Mouse (Mus musculus): ENCODE data around the gene Nav3. TPM values are rescaled to one million over a fixed set of nuclear protein-coding genes. Genes with fewer than 3 reads are reported as not detected.
"Not testable (repeated sequence)": the region's sequence is repeated elsewhere in the genome, so short reads cannot be mapped to it uniquely, and the experiment has no call there.

Nav3 gene
- polyA plus RNA-seq, 1 experiment from 2014 or later, result 0.85 TPM

DNA sequence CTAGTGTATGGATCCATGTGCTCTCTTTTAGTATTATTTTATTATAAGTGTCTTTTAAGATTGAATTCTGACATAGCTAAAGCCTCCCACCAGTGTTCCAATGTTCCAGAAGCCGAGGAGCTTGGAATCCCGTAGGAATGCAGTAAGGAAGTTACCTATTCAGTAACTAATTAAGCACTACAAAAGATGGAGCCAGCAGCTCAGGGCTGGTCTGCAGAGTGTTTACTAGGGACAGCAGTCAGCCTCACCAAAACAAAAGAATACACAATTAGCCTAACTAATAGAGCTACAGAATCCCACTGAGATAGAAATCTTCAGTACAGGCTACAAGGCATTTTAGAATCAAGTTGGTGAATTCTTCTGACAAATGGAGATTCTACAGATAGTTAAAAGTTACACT, 431.1 kb downstream of the Nav3 start:
- WGBS, result 69% methylated on average over 2 of the region's 2 CpGs

DNA sequence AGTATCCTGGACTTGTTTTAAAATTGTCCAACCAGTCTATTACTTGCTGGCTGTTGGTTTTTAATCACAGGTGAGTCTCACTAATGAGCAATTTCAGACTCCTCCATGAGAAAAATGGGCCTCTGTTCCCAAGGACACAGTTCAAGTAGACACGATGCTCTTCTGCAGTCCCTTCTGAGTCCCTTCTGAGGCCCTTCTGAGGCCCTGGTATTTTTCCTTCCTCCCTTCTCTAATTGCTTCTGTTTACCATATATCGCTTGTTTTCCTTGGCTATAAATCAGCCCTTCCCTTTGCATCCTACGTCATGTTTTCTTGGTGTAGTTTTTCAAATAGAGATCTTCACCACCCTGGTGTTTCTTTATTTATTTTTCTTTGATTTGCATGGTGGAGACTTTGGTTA, 433.9 kb downstream of the Nav3 start:
- H3K27ac ChIP-seq (ENCODE audit: low read depth, low read length), result no peak overlapping the region
- H3K27me3 ChIP-seq (replicated peaks; ENCODE audit: control insufficient read depth, insufficient read depth, low read length), result no peaks in the 10 kb centered on the region
- H3K4me1 ChIP-seq (replicated peaks; ENCODE audit: control insufficient read depth, insufficient read depth, low read length), result no peaks in the 10 kb centered on the region
- H3K9me3 ChIP-seq (ENCODE audit: control insufficient read depth, low read length), result no peaks in the 10 kb centered on the region
- H3K9ac ChIP-seq (ENCODE audit: low read depth, low read length), result no peak overlapping the region
- H3K4me2 ChIP-seq, result no peak overlapping the region
- H3K4me3 ChIP-seq (ENCODE audit: low read depth, low read length), result no peak overlapping the region
- ATAC-seq (replicated peaks; ENCODE audit: low FRiP score), result no peak
- no peak for DNase-seq (ENCODE audit: low spot score)
- WGBS, result 77% methylated on average over 3 of the region's 3 CpGs
- no peaks in the 10 kb centered on the region for H3K36me3 ChIP-seq (ENCODE audit: control insufficient read depth, insufficient read depth, low read length)

More for the DNA sequence above, 431.1 kb downstream of the Nav3 start:
- H3K27me3 ChIP-seq (replicated peaks; ENCODE audit: control insufficient read depth, insufficient read depth, low read length); H3K9me3 ChIP-seq (ENCODE audit: control insufficient read depth, low read length); H3K4me1 ChIP-seq (replicated peaks; ENCODE audit: control insufficient read depth, insufficient read depth, low read length); H3K4me3 ChIP-seq (ENCODE audit: low read depth, low read length); H3K27ac ChIP-seq (ENCODE audit: low read depth, low read length); DNase-seq (ENCODE audit: low spot score); ATAC-seq (replicated peaks; ENCODE audit: low FRiP score); H3K36me3 ChIP-seq (ENCODE audit: control insufficient read depth, insufficient read depth, low read length); H3K4me2 ChIP-seq; H3K9ac ChIP-seq (ENCODE audit: low read depth, low read length): not testable (repeated sequence)

DNA sequence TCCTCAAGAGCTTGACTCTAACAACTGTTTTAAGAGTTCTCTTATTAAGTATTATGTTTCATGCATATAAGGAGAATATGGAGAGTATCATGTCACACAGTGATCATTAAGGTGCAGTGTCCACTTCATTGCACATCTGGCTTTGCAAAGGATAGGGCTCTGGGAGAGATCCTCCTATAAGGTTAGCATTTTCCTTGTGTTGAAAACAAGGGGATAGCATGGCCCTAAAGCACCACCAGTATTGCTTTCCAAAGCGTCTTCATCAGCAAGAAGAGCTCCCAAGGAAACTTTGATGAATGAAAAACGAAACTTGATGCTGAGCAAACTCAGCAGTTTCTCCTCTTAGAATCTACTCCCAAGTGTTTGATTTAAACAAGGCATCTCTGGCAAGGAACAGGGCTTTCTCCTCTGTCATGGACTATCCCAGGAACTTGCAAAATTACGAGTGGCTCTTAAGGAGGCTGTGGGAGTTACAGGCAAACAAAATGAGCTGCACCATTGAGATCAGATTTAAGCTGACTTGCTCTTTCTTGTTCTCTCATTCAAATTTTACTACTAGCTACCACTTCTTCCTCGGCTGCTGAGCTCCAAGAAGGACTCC, 436.6 kb downstream of the Nav3 start:
- no peak overlapping the region for H3K27ac ChIP-seq (ENCODE audit: low read depth, low read length)

DNA sequence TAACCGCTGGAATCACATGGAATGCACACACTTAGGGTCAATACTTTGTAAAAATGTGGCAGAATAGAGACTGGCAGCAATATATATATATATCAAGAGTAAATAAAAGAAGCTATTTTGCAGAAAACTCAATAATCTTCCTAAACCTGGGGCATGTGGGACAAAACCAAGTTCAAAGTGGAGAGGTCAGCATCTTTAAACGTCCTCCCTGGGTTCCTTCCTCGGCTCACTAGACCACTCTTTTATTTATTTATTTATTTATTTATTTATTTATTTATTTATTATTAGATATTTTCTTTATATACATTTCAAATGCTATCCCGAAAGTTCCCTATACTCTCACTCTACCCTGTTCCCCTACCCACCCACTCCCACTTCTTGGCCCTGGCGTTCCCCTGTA, 454.7 kb downstream of the Nav3 start:
- not testable (repeated sequence) for DNase-seq (ENCODE audit: low spot score); H3K36me3 ChIP-seq (ENCODE audit: control insufficient read depth, insufficient read depth, low read length); H3K9ac ChIP-seq (ENCODE audit: low read depth, low read length); H3K9me3 ChIP-seq (ENCODE audit: control insufficient read depth, low read length); H3K4me1 ChIP-seq (replicated peaks; ENCODE audit: control insufficient read depth, insufficient read depth, low read length); H3K4me2 ChIP-seq; H3K27me3 ChIP-seq (replicated peaks; ENCODE audit: control insufficient read depth, insufficient read depth, low read length); ATAC-seq (replicated peaks; ENCODE audit: low FRiP score); H3K27ac ChIP-seq (ENCODE audit: low read depth, low read length); H3K4me3 ChIP-seq (ENCODE audit: low read depth, low read length)
- 79% methylated on average over 5 of the region's 5 CpGs for WGBS

More for the DNA sequence above, 436.6 kb downstream of the Nav3 start:
- H3K4me1 ChIP-seq (replicated peaks; ENCODE audit: control insufficient read depth, insufficient read depth, low read length), result no peaks in the 10 kb centered on the region
- H3K27me3 ChIP-seq (replicated peaks; ENCODE audit: control insufficient read depth, insufficient read depth, low read length), result no peaks in the 10 kb centered on the region
- 60% methylated on average over 4 of the region's 4 CpGs for WGBS
- DNase-seq (ENCODE audit: low spot score) (no peak), ATAC-seq (replicated peaks; ENCODE audit: low FRiP score) (no peak)
- no peak overlapping the region for H3K9ac ChIP-seq (ENCODE audit: low read depth, low read length)
- H3K36me3 ChIP-seq (ENCODE audit: control insufficient read depth, insufficient read depth, low read length), result no peaks in the 10 kb centered on the region
- no peak overlapping the region for H3K4me2 ChIP-seq
- H3K4me3 ChIP-seq (ENCODE audit: low read depth, low read length), result no peak overlapping the region
- H3K9me3 ChIP-seq (ENCODE audit: control insufficient read depth, low read length), result no peaks in the 10 kb centered on the region

DNA sequence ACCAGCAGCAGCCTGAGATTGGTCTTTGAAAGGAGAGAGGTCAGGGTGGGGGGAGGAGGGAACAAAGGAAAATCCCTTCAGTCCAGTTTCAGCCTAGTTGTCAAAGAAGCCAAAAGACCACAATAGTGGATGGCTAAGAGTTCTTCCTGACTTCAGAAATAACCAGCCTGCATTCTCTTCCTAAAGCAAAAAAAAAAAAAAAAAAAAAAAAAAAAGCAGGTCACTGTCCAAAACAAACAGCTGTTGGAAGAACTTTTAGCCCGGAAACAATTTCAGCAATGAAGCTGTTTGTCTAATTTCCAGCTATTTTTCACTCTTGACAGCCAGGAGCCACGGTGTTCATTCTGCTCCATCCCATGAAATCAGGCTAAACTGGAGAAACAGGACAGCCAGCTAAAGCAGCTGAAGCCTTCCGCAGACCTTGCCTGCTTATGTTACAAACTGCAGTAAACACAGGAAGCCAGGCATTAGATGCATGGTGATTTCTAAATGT, 455.2 kb downstream of the Nav3 start:
- Histone ChIP-seq H3K27ac (ENCODE audit: low read depth, low read length) (no peak overlapping the region), H3K4me2 (no peak overlapping the region), H3K9ac (ENCODE audit: low read depth, low read length) (no peak overlapping the region), H3K4me1 (replicated peaks; ENCODE audit: control insufficient read depth, insufficient read depth, low read length) (no peaks in the 10 kb centered on the region), H3K27me3 (replicated peaks; ENCODE audit: control insufficient read depth, insufficient read depth, low read length) (no peaks in the 10 kb centered on the region), H3K36me3 (ENCODE audit: control insufficient read depth, insufficient read depth, low read length) (no peaks in the 10 kb centered on the region), H3K9me3 (ENCODE audit: control insufficient read depth, low read length) (no peaks in the 10 kb centered on the region), H3K4me3 (ENCODE audit: low read depth, low read length) (no peak overlapping the region)
- DNase-seq (ENCODE audit: low spot score) (no peak), ATAC-seq (replicated peaks; ENCODE audit: low FRiP score) (no peak)
- 47% methylated on average over 3 of the region's 3 CpGs for WGBS

DNA sequence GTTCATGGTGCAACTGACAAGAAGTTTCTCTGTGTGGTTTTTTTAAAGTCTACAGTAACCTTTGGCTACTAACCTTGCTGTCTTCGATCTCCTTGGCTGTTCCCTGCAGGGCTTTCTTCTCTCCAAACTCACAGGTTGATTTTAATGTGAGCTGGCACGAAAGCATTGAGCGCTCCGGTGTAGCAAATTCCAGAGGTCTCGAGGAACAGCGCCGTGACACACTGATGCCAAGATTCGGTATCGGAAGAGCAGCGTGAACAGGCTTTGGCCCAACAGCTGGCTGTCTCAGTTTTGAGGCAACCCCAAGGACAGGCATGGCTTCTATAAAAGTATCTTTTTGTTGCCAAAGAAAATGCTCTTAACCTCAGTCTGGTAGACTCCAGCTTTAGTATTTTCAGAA, 456.1 kb downstream of the Nav3 start:
- Histone ChIP-seq H3K9me3 (ENCODE audit: control insufficient read depth, low read length) (no peaks in the 10 kb centered on the region), H3K4me3 (ENCODE audit: low read depth, low read length) (no peak overlapping the region), H3K36me3 (ENCODE audit: control insufficient read depth, insufficient read depth, low read length) (no peaks in the 10 kb centered on the region), H3K9ac (ENCODE audit: low read depth, low read length) (no peak overlapping the region), H3K27ac (ENCODE audit: low read depth, low read length) (no peak overlapping the region), H3K4me2 (no peak overlapping the region), H3K4me1 (replicated peaks; ENCODE audit: control insufficient read depth, insufficient read depth, low read length) (no peaks in the 10 kb centered on the region), H3K27me3 (replicated peaks; ENCODE audit: control insufficient read depth, insufficient read depth, low read length) (no peaks in the 10 kb centered on the region)
- WGBS, result 81% methylated on average over 10 of the region's 10 CpGs
- DNase-seq (ENCODE audit: low spot score), result no peak
- no peak for ATAC-seq (replicated peaks; ENCODE audit: low FRiP score)

DNA sequence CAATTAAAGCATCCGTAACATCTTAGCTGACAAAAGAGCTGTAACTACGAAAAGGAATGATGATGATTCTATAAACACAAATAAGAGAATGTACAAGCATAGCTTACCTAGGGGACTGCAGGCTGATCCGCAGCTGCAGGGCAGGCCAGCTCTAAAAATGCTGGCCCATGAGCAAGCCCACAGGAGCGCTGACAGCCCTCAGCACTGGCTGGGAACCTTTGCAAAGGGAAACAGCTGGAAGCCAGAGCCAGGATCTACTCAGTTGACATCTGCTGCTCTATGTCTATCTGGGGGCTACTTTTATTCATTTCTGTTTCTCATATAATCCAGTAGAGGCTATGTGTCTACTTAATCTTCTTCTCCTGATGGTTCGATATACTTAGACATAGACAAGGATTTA, 461.7 kb downstream of the Nav3 start:
- Histone ChIP-seq H3K36me3 (ENCODE audit: control insufficient read depth, insufficient read depth, low read length) (no peaks in the 10 kb centered on the region), H3K4me1 (replicated peaks; ENCODE audit: control insufficient read depth, insufficient read depth, low read length) (no peaks in the 10 kb centered on the region), H3K27ac (ENCODE audit: low read depth, low read length) (no peak overlapping the region), H3K9ac (ENCODE audit: low read depth, low read length) (no peak overlapping the region), H3K27me3 (replicated peaks; ENCODE audit: control insufficient read depth, insufficient read depth, low read length) (no peaks in the 10 kb centered on the region), H3K9me3 (ENCODE audit: control insufficient read depth, low read length) (no peaks in the 10 kb centered on the region), H3K4me3 (ENCODE audit: low read depth, low read length) (no peak overlapping the region), H3K4me2 (no peak overlapping the region)
- ATAC-seq (replicated peaks; ENCODE audit: low FRiP score) (no peak), DNase-seq (ENCODE audit: low spot score) (no peak)
- 83% methylated on average over 5 of the region's 5 CpGs for WGBS

DNA sequence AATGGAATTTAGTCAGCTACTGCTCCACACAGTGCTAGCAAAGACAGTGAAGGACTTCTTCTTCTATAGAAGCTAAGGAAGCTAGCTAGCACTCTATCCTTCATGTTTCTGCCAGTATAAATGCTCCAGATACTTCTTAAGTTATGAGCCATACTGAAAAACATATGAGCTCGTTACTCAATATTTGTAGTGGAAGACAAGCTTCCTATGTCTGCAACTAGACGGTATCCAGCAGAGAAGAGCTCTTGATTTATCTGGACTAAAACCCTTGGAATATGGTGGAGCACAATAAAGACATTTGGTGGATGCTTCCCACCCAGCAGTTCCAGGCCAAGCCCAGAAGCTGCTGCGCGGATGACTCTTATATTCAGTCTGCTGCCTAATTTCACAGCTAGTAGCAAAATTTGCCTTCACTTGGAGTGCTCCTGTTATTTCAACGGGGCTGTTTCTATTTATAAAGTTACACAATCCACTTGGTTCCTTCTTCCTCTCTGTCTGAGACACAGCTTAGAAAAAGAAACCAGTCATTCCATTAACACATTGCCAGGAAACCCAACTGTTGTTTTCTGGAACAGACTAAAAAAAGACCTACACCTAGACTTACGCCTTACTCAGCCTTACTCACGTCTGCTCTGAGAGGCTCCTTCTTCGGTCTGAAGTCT, 470.0 kb downstream of the Nav3 start:
- H3K27ac ChIP-seq (ENCODE audit: low read depth, low read length), result no peak overlapping the region
- no peak for DNase-seq (ENCODE audit: low spot score)

DNA sequence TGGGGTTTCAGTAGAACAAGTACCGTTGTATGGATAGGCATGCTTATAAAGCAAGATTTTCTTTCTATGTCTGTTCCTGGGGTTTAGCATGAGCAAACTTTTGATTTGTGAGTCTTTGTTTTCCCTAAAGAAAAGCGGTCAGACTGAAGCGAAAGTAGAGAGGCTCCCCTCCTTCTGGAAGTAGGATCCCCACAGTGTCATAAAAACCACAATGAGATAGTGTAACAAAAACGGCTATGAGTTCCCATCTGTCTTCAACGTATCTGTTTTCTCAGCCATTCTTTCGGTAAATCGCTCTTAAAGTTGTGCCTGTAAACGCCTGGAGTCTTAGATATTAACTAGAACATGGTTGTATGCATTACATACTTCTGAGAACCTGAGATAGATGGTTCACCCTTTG, 479.7 kb downstream of the Nav3 start:
- Histone ChIP-seq H3K4me1 (replicated peaks; ENCODE audit: control insufficient read depth, insufficient read depth, low read length) (no peaks in the 10 kb centered on the region), H3K27ac (ENCODE audit: low read depth, low read length) (no peak overlapping the region), H3K36me3 (ENCODE audit: control insufficient read depth, insufficient read depth, low read length) (no peaks in the 10 kb centered on the region), H3K27me3 (replicated peaks; ENCODE audit: control insufficient read depth, insufficient read depth, low read length) (no peaks in the 10 kb centered on the region), H3K9ac (ENCODE audit: low read depth, low read length) (no peak overlapping the region), H3K9me3 (ENCODE audit: control insufficient read depth, low read length) (no peaks in the 10 kb centered on the region), H3K4me2 (no peak overlapping the region), H3K4me3 (ENCODE audit: low read depth, low read length) (no peak overlapping the region)
- DNase-seq (ENCODE audit: low spot score) (no peak), ATAC-seq (replicated peaks; ENCODE audit: low FRiP score) (no peak)
- WGBS, result 84% methylated on average over 8 of the region's 8 CpGs

More for the DNA sequence above, 470.0 kb downstream of the Nav3 start:
- 66% methylated on average over 8 of the region's 8 CpGs for WGBS
- no peaks in the 10 kb centered on the region for H3K27me3 ChIP-seq (replicated peaks; ENCODE audit: control insufficient read depth, insufficient read depth, low read length)
- no peaks in the 10 kb centered on the region for H3K36me3 ChIP-seq (ENCODE audit: control insufficient read depth, insufficient read depth, low read length)
- no peak overlapping the region; the same call in 1 of the 2 replicates for H3K4me2 ChIP-seq
- no peak for ATAC-seq (replicated peaks; ENCODE audit: low FRiP score)
- no peak overlapping the region for H3K9ac ChIP-seq (ENCODE audit: low read depth, low read length)
- H3K4me1 ChIP-seq (replicated peaks; ENCODE audit: control insufficient read depth, insufficient read depth, low read length), result no peaks in the 10 kb centered on the region
- H3K9me3 ChIP-seq (ENCODE audit: control insufficient read depth, low read length), result no peaks in the 10 kb centered on the region
- H3K4me3 ChIP-seq (ENCODE audit: low read depth, low read length), result no peak overlapping the region

All from liver, embryonic 11.5 days (tissue).